Mouse (Mus musculus) mature B cell (primary cell): ENCODE results near the gene Rnase1.
"Not testable (repeated sequence)": the region's sequence is repeated elsewhere in the genome, so short reads cannot be mapped to it uniquely, and the experiment has no call there.

Source experiments
- in situ Hi-C: fragments of 300-500 bp; cut with MboI; formaldehyde crosslinking; loops from 2 replicates; pipeline ENCODE4 v1.14.3; 2019

Rnase1 gene

DNA sequence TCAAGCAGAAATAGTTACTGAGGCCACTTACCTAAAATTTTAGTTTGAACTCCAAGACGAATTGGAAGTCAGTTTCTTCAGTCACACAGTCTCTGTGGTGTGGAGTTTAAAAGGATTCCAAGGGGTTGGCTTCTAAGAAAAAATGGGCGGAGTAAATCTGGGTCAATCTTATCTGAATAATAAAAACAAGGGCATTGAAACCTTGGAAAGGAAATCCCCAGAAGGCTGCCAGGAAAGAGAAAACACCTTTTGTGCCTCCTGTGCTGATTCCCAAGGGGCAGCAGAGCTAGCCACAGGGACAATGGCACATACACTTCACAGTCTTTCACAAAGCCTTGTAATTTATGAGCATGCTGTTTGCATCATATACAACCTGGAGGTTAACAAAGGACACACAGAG, at the start of gene Rnase1:
Gene Rnase1, minus strand, starts transcription at position 101 of the 400 bp plus-strand sequence.
- in situ Hi-C loops, result no loop called here

DNA sequence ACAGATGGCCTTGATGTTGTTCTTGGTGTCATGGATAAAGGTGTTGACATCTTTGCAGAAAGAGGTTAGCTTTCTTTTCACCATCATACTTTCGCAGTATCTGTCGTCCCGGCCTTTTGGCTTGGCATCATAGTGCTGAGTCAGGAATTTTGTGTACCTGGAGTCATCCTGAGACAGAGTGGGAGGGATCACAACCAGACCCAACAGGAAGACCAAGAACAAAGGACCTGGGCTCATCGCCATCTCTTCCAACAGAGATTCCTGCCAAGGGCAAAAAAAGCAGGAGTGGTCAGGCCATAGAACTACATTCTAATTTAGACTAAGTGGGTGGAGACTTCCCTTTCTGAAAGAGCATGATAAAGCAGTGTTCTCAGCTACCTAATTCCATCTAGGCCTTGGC, 49.1 kb upstream of the Rnase1 start:
- in situ Hi-C loops, result no loop called here

DNA sequence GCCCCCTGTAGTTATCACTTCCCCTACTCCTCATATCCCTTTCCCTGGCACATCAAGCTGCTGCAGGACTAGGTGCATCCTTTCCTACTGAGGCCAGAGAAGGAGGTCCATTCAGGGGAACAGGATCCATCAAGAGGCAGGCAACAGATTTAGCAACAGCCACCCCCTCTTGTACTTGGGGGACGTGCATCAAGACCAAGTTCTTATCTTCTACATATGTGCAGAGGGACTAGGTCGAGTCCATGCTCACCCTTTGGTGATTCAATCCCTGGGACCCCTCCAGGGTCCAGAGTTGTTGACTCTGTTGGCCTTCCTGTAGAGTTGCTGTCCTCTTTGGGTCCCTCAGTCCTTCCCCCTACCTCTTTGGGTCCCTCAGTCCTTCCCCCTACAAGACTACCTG, 34.5 kb upstream of the Rnase1 start:
- in situ Hi-C loops, result not testable (repeated sequence)

DNA sequence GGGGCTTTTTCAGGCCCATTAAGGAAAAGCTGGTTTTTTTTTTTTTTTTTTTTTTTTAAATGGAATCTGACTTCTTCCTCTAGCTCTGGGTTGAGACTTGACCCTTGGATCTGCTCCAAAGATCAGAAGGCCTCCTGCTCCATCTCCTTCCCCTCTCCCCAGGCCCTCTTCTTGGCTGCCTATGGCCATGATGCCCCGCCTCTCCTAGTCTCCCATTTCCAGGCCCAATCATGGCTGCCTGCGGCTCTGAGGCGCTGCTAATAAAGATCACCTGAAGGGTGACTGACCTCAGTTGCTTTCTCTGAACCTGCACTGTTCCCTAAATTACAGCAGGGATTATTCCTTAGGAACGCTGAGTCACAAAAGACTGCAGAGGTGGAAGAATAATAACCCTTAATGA, 27.3 kb upstream of the Rnase1 start:
- in situ Hi-C loops, result loop anchor here (10.0 kb wide), 1 partner anchor 69 kb away; no protein-coding TSS in a partner anchor

DNA sequence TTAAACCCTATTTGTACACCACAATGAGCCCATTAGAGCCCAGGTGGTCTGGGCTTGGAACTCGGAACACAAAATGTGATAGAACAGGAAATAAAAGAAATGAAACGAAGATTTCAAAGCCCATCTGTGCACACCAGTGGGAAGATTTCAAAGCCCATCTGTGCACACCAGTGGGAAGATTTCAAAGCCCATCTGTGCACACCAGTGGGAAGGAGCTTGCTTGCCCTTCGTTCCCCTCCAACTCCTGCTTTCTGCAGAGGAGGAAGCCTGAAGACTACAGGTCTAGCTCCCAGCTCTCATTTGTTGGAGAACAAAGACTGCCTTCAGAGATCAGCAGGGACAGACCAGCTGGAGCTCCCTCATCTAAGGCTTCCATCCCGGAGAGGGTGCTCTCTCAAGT, 26.4 kb upstream of the Rnase1 start:
- in situ Hi-C loops, result loop anchor here (10.0 kb wide), 1 partner anchor 68 kb away; no protein-coding TSS in a partner anchor

DNA sequence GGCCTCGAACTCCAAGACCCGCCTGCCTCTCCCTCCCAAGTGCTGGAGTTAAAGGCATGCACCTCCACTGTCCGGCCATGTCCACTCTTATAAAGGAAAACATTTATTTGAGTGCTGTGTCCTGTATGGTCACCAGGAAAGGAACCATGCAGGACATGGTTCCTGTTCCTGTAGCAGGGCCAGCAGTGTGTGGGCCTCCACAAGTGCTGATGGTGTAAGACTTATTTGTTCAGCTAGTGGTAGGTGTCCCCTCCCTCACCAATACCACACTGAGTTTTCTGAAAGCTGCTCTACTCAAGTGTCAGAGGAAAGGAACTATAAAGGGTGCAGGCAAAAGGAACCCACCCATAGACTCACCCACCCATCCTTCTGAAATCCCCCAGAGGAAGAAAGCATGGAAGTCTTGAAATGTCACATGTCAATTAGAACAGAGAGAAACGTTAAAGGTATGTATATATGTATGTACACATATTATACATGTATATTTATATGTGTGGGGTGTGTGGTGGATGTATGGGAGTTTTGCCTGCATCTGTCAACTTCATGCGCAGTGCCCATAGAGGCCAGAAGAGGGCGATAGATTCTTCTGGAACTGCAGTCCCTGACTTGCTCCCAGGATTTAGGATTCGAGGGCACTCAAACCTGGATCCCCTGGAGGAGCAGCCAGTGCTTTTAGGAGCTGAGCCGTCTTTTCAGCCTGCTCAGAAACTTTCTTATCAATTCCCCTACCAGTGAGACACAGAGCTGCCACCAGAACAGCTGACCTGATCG, 25.7 kb upstream of the Rnase1 start:
- in situ Hi-C loops, result loop anchor here (10.0 kb wide), 1 partner anchor 67 kb away; no protein-coding TSS in a partner anchor

DNA sequence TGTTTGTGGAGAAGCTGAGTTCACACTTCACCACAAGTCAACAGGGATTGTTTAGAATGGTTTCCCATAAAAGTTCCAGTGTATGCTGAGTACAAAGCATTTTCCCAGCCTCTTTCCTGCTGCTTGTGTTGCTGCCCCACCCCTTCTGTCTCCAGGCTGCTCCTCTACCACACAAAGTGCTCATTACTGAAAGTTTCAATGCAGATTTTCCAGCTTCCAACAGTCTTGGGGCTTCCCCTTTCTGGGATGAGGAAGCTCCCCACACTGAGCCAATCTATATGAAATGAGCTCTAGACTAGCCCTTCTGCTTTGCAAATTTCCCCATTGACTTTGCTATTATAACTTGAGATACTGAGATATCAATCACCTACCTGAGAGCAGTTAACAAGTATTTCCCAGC, 19.5 kb upstream of the Rnase1 start:
- in situ Hi-C loops, result no loop called here

DNA sequence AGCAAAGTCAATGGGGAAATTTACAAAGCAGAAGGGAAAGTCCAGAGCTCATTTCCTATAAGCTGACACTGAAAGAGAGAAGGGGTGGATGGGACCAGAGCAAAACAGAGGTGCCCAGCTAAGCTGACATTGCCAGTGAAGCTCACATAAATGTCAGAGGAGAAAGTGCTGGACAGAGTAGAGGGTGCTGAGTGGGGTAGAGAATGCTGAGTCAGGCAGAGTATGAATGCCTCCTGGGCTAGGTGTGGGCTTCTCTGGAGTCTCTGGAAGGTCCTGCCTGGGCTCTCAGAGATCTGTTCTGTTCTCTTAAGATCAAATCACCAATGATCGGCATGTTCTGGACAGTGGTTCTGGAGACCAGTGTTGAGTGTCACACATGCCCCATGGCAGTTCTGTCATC, 18.9 kb upstream of the Rnase1 start:
- in situ Hi-C loops, result no loop called here

DNA sequence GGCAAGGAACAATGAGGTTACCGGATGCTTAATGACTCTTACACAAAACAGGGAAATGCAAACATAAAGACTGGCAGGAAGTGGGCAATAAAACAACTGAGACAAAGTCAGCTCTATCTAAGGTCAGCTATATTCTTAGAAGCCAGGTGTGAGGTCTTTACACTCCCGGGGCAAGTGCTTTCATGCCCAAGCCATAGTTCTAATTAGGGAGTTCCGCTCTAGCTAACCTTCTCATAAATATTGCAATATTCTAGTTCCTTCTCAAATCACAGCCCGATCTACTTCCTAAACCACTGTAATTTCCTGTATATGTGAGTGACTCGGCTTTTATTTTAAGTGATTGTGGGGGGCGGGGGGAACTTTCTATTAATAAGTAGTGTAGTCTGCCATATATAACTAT, 16.7 kb upstream of the Rnase1 start:
- in situ Hi-C loops, result not testable (repeated sequence)

DNA sequence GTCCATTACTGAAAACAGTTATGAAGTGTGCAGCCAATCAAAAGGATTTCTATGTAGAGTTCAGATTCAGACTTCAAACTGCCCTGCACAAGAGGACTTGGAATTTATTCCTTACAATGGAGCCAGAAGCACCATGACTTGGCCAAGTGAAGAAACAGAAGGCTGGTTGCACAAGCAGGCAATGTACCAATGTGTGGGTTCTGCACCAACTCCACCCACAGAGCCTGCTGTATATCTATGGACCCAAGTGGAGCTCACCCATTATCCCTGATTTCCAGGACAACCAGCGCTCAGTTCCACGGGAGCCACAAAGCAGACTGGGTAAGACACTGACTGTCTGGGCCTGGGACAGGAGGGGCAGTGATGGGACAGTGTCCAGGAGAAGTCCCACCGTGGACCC, 15.4 kb upstream of the Rnase1 start, which contains the start of gene Rnase2b:
Gene Rnase2b, plus strand, starts transcription at position 285 of the 400 bp plus-strand sequence.
- in situ Hi-C loops, result not testable (repeated sequence)

DNA sequence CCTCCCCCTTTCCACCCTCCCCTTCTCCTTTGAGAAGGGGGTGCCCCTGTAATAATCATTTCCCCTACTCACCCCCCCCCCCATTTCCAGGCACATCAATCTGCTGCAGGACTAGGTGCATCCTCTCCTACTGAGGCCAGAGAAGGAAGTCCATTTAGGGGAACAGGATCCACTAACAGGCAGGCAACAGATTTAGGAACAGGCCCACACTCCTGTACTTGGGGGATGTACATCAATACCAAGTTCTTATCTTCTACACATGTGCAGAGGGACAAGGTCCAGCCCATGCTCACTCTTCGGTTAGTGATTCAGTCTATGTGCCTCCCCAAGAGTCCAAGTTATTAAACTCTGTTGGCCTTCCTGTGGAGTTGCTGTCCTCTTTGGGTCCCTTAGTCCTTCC, 10.5 kb upstream of the Rnase1 start:
- in situ Hi-C loops, result no loop called here

DNA sequence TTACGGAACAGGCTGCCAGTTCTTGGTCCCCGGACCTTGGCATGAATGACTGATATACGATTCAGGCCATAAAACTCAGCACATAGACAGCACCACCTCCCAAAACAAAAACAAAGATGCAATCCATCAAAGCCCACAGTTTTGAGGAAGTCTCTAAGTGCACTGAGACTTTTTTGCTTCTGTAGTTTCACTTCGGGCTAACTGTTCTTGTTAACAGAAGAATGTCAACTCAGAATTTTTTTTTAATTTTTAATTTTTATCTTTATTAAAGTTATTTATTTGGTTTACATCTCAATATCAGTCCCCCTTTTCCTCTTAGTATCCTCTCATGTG, 10.1 kb upstream of the Rnase1 start:
- in situ Hi-C loops, result no loop called here

DNA sequence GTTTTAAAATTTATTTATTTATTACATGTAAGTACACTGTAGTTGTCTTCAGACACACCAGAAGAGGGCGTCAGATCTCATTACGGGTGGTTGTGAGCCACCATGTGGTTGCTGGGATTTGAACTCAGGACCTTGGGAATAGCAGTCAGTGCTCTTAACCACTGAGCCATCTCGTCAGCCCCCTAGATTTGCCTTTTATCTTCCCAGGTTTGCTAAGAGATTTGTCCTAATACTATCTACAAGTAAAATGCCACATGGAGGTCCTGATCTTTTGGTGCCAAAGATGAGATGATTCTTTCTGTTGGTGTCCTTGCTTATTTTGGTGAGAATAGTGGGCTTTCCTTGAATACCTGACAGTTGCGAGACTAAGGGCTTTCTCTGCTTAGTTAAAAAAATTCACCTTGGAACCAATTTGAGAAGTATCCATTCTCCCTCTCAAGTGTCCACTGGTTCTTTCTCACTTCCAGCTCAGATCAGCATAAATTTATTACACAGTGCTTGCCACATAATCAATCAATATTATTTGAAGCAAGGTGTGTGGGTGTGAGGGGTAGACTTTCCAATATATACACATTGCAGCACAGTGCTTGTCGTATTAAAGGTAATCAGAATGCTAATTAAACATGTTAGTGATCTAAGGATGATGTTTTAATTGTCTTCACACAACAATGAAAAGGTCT, 9.6 kb upstream of the Rnase1 start:
- in situ Hi-C loops, result no loop called here

DNA sequence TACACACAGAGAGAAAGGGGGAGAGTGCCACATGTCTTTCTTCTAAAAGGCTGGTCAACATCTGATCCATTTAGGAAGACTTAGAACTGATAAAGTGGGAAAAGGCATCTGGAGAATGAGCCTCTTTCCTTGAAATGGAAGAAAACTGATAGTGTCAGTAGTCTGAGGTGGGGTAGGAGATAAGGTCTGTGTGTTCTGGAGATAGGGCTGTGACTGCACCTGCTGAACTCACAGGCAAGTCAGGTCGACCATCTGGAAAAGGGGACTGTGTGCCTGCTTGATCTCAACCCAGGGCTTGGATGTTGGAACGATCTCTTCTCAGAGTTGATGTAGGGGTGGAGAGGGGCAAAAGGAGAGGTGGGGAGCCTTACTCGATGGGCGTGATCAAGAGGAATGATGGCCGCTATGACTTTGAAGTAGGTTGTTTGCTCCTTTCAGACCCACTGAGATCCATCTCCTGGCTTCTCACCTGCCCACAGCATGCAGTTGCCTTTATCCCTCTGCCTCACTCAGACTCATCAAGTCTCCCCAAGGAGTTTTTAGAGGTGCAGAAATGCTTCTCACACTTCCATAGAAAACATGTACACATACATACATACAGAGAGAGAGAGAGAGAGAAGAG, 5.8 kb upstream of the Rnase1 start:
- in situ Hi-C loops, result no loop called here

DNA sequence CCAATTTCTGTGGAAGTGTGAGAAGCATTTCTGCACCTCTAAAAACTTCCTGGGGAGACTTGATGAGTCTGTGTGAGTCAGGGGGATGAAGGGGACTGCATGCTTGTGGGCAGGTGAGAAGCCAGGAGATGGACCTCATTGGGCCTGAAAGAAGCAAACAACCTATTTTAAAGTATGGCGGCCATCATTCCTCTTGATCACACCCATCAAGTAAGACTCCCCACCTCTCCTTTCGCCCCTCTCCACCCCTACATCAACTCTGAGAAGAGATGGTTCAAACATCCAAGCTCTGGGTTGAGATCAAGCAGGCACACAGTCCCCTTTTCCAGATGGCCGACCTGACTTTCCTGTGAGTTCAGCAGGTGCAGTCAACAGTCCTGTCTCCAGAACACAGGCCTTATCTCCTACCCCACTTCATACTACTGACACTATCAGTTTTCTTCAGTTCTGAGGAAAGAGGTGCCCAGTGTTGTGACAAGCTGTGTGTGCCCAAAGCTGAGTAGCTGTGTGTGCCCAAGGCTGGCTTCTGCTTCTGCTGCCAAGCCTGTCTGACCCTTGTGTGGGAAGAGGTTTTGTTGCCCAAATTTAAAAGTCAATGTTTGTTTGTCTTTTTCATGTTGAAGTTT, 3.7 kb upstream of the Rnase1 start:
- in situ Hi-C loops, result no loop called here

DNA sequence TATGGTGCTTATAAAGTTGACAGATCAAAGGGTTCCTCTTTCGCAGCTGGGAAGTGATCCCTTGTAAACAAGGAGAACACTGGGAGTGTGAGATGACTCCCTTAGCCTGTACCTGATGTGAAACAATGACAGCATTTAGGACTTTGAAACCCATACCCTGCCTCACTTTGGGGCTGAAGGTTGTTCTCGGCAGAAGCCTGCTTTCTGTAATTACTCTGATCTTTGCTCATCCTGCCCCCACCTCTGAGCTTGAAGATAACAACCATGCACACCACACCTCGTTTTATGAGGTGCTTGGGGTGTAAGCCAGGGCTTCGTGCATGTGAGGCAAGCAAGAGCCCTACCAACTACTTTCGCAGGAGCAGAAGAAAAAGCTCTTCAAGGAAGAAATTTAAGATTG, 2.6 kb upstream of the Rnase1 start:
- in situ Hi-C loops, result no loop called here

DNA sequence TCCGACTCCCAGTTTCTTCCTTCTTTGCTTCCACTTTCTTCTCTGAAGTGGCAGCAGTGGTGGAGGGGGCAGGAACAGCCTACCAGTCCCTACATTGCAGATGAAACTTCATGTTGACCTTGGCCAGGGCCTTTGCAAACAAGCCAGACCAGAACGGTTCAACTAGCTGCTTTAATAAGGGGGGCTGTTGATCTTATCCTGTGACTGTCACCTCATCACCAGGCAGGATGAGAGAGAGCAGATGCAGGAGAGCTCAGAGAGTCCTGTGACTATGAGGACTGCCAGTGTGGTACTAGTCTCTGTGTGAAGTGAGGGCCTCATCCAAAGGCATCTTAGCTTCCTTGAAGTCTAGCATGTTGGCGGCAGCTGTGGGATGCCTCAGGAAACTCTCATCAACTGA, 1.4 kb upstream of the Rnase1 start:
- in situ Hi-C loops, result no loop called here

DNA sequence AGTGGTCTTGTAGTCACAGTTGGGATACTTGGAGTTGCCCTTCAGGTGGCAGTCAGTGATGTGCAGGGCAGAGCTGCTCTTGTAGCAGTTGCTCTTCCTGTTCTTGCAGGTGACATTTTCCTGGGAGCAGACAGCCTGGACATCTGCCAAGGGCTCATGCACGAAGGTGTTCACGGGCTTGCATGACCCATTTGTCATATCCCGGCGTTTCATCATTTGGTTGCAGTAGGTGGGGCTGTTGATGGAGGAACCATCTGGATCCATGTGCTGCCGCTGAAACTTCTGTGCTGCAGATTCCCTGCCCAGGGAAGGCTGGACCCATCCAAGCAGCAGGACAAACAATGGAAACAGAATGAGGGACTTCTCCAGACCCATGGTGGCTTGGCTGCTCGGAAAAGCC, 1.1 kb downstream of the Rnase1 start:
- in situ Hi-C loops, result no loop called here

DNA sequence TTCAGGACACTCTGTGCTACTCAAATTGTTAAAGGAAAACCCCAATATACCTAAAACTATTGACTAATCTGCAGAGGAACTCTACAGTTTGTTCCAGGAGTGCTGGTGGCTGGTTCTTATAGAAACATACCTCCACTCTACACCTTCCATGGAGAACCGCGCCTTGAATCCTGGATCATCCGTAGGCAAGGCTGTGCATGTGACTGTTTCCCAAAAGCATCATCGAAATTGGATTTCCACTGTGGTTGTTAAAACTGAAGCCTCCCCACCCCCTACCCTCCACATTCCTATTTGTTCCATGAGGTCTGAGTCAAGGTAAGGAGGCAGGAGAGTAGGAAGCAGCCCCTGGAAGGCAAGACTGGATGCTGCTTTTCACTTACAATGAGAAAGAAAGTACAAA, 2.1 kb downstream of the Rnase1 start:
- in situ Hi-C loops, result no loop called here

DNA sequence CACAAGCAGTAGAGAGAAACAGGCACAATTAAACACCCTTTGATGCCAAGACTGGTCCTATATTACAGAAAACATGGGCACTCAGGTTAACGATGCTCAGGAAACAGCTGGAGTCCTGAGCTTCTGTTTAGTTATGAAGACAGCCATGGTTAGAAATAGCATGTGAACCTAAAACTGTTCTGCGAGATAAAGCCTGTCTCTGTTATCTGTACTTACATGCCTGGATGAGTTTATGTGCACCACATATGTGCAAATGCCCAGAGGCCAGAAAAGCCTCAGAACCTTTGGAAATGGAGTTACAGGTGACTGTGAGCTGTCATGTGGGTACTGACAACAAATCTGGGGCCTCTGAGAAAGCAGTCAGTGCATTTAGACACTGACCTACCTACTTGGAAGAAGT, 2.6 kb downstream of the Rnase1 start:
- in situ Hi-C loops, result no loop called here

DNA sequence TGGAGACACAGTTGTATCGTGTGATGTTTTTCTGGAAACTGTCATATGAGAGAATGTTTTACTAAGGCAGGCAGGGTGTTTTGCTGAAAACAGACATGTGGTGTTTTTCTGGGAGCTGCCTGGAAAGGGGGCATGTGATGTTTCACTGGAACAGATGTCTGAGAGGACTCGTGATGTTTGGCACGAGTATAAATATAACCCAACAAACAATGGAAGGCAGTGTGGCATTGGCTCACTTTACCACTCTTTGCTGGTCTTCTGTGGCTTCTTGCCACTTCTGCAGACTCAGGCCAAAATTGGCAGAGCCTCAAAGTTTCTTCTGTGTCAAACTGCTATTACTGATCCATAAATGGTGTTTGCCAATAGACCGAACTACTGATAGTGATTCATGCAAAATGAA, 3.3 kb downstream of the Rnase1 start:
- in situ Hi-C loops, result no loop called here

DNA sequence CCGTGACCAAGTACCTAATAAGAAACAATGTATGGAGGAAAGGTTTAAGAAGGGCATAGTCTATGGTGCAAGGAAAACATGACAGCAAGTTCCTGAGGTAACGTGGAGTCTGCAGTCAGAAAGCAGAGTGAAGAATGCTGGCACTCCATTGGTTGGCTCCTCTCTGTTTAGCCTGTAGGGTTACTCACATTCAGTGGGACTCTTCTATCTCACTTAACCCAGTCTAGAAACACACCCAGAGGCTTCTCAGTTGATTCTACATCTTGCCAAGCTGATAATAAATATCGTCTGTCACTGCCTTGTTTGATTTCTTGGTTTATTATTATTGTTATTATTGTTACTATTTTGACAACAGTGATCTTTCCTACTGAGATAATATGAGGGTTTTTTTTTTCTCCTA, 4.0 kb downstream of the Rnase1 start:
- in situ Hi-C loops, result no loop called here

DNA sequence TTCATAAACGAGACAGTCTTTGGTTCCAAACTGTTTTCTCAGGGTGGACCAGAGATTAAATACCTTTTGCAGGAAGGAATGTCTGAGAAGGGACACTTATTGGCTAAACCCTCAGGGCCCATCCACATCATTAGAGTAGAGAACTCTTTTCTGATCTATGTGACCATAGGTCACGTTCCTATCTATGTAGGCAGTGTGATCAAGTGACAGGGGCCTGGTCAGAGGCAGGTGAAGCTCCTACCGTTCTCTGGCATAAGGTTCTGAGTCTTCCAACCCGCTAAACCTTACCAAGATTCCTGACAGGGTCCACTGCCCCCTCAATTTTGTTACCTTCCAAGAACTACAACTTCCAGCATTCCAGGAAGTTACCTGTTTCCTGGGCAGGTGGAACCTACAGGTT, 4.5 kb downstream of the Rnase1 start:
- in situ Hi-C loops, result no loop called here
